Mouse (Mus musculus): ENCODE data around the gene Ngrn.

Ngrn gene

GRCm38 (mm10) chr7:80307766-80308165 lies 46.8 kb downstream of the Ngrn start:
- WGBS: 71% methylated on average over 3 of the region's 3 CpGs

- 66% methylated on average over 7 of the region's 7 CpGs for WGBS
These were observed 49.8 kb downstream of the Ngrn start for GRCm38 (mm10) chr7:80310771-80311170.

All from cerebral cortex, adult 2 months (tissue).